Mouse (Mus musculus): ENCODE data around the gene Ckap5. TPM values are rescaled to one million over a fixed set of nuclear protein-coding genes. Genes with fewer than 3 reads are reported as not detected.

Ckap5 gene
- polyA plus RNA-seq, 1 experiment from 2014 or later = 133 TPM

DNA sequence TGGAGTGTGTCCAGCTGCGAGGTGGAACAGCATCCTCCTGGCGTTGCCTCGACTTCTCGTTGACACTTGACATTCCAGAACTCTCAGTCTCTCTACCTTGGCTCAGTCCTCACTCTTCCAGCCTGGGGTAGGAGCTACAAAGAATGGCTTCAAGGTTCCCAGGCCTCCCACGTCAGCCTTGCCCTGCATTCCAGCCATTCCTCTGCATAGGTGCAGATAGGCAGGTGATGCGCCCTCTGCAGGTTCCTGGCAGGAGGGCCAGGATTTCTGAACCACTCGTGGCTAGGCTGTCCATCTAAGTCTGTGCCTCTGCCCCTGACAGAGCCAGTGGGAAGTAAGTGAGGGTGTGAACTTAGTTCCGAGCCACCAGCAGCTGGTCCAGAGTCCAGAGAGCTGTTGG is 130.2 kb downstream of the Ckap5 start:
- H3K27me3 ChIP-seq (replicated peaks; ENCODE audit: control insufficient read depth, insufficient read depth, low read length) = no peaks in the 10 kb centered on the region
- WGBS = 71% methylated on average over 8 of the region's 8 CpGs
- H3K9me3 ChIP-seq (ENCODE audit: control insufficient read depth, low read length) = no peaks in the 10 kb centered on the region
- peaks cover 16% of the 10 kb centered on the region; the same call in 1 of the 2 replicates for H3K36me3 ChIP-seq (ENCODE audit: control insufficient read depth, insufficient read depth)
- no peak for ATAC-seq
- no peak overlapping the region for H3K9ac ChIP-seq (replicated peaks; ENCODE audit: low read depth, low read length)
- no peak overlapping the region for H3K4me2 ChIP-seq (ENCODE audit: low read length)
- H3K4me1 ChIP-seq (replicated peaks; ENCODE audit: control insufficient read depth, insufficient read depth, low read length) = peaks cover 2% of the 10 kb centered on the region
- no peak overlapping the region for H3K4me3 ChIP-seq (replicated peaks; ENCODE audit: low read length)
- no peak overlapping the region for H3K27ac ChIP-seq (ENCODE audit: low read length)

DNA sequence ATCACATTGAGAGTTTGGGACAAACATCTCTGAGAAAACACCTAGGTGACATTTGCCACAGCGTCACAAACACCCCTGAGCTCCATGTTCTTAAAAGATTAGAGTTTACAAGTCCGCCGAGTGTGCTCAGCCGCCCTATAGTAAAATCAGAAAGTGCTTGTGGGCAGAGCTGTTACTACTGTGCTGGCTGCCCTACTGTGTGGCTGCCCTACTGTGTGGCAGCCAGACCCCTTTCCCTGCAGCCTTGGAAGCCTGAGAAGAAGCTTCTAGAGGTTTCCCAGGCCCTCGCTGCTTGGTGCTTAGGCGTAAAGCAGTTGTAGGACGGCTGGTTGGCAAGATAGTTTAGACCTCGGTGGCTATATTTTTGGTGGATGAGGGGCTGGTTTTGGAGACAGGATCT is 133.1 kb downstream of the Ckap5 start:
- Histone ChIP-seq H3K27ac (ENCODE audit: low read length) (no peak overlapping the region), H3K4me1 (replicated peaks; ENCODE audit: control insufficient read depth, insufficient read depth, low read length) (no peaks in the 10 kb centered on the region), H3K4me2 (ENCODE audit: low read length) (no peak overlapping the region), H3K4me3 (replicated peaks; ENCODE audit: low read length) (no peak overlapping the region), H3K27me3 (replicated peaks; ENCODE audit: control insufficient read depth, insufficient read depth, low read length) (no peaks in the 10 kb centered on the region), H3K9me3 (ENCODE audit: control insufficient read depth, low read length) (no peaks in the 10 kb centered on the region), H3K9ac (replicated peaks; ENCODE audit: low read depth, low read length) (no peak overlapping the region), H3K36me3 (ENCODE audit: control insufficient read depth, insufficient read depth) (peaks cover 27% of the 10 kb centered on the region)
- WGBS = 93% methylated on average over 8 of the region's 8 CpGs
- no peak for ATAC-seq

DNA sequence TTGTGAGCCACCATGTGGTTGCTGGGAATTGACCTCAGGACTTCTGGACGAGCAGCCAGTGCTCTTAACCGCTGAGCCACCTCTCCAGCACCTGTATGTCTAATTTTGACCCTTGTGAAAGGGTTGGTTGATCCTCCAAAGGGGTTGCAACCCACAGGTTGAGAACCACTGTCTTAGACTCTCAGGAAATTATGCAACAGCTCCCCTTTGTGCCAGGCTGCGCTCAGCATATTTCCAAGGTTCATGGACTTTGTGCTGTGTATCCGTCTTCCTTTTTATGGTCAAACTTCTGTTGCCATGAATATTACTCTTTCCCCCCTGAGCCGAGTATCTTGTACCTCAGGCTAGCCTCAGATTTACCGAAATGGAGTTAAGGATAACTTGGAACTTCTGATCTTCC is 134.4 kb downstream of the Ckap5 start:
- Histone ChIP-seq H3K4me3 (replicated peaks; ENCODE audit: low read length) (no peak overlapping the region), H3K9me3 (ENCODE audit: control insufficient read depth, low read length) (no peaks in the 10 kb centered on the region), H3K27me3 (replicated peaks; ENCODE audit: control insufficient read depth, insufficient read depth, low read length) (no peaks in the 10 kb centered on the region), H3K4me1 (replicated peaks; ENCODE audit: control insufficient read depth, insufficient read depth, low read length) (no peaks in the 10 kb centered on the region), H3K36me3 (ENCODE audit: control insufficient read depth, insufficient read depth) (peaks cover 23% of the 10 kb centered on the region), H3K4me2 (ENCODE audit: low read length) (no peak overlapping the region), H3K27ac (ENCODE audit: low read length) (no peak overlapping the region), H3K9ac (replicated peaks; ENCODE audit: low read depth, low read length) (no peak overlapping the region)
- no peak for ATAC-seq
- 95% methylated on average over 6 of the region's 6 CpGs for WGBS

DNA sequence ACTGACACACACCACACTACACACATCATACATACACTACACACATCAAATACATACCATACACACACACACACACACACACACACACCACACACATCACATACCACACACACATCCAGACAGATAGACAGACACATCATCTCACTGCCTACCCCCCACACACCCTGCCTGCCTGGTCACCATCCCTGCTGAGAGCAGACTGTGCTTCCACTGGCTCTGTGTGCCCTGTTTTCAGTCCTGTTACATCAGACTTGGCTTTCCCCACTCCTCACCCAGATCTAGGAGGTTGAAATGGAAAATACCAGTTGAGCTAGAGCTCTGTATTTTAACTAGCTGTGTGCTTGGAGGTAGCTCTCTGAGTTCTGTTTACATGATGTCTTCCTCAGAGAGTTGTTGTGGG is 138.2 kb downstream of the Ckap5 start:
- Histone ChIP-seq H3K9me3 (ENCODE audit: control insufficient read depth, low read length) (no peaks in the 10 kb centered on the region), H3K9ac (replicated peaks; ENCODE audit: low read depth, low read length) (no peak overlapping the region), H3K4me2 (ENCODE audit: low read length) (no peak overlapping the region), H3K4me3 (replicated peaks; ENCODE audit: low read length) (no peak overlapping the region), H3K36me3 (ENCODE audit: control insufficient read depth, insufficient read depth) (peaks cover 29% of the 10 kb centered on the region), H3K4me1 (replicated peaks; ENCODE audit: control insufficient read depth, insufficient read depth, low read length) (no peaks in the 10 kb centered on the region), H3K27me3 (replicated peaks; ENCODE audit: control insufficient read depth, insufficient read depth, low read length) (no peaks in the 10 kb centered on the region), H3K27ac (ENCODE audit: low read length) (no peak overlapping the region)
- ATAC-seq = no peak

DNA sequence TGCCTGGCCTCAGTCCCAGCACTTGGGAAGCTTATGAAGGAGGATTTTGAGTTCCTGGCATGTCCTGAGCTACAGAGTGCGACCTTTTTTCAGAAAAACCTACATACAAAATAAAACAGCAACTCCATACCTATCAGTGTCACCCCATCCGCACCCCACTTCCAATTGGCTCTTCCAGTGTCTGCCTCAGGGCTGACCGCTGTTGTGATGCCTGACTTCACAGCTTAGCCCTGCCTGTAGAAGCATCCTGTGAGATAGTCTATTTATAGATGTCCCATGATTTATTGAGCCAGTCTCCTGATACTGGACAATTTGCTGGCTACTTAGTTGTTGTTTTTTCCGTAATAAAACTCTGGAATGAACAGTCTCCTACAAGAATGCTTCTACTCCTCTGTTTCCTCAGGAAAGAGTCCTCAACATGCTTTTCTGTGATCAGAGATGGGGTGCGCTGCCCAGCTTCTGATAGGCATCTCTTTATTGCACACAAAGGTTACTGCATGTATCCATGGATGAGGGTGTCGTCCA is 139.9 kb downstream of the Ckap5 start:
- H3K4me3 ChIP-seq (replicated peaks; ENCODE audit: low read length) = no peak overlapping the region
- no peaks in the 10 kb centered on the region for H3K9me3 ChIP-seq (ENCODE audit: control insufficient read depth, low read length)
- 95% methylated on average over 6 of the region's 6 CpGs for WGBS
- ATAC-seq = no peak
- H3K27ac ChIP-seq (ENCODE audit: low read length) = no peak overlapping the region
- H3K4me1 ChIP-seq (replicated peaks; ENCODE audit: control insufficient read depth, insufficient read depth, low read length) = no peaks in the 10 kb centered on the region
- no peak overlapping the region for H3K9ac ChIP-seq (replicated peaks; ENCODE audit: low read depth, low read length)
- no peaks in the 10 kb centered on the region for H3K27me3 ChIP-seq (replicated peaks; ENCODE audit: control insufficient read depth, insufficient read depth, low read length)
- H3K4me2 ChIP-seq (ENCODE audit: low read length) = no peak overlapping the region
- H3K36me3 ChIP-seq (ENCODE audit: control insufficient read depth, insufficient read depth) = peaks cover 29% of the 10 kb centered on the region

DNA sequence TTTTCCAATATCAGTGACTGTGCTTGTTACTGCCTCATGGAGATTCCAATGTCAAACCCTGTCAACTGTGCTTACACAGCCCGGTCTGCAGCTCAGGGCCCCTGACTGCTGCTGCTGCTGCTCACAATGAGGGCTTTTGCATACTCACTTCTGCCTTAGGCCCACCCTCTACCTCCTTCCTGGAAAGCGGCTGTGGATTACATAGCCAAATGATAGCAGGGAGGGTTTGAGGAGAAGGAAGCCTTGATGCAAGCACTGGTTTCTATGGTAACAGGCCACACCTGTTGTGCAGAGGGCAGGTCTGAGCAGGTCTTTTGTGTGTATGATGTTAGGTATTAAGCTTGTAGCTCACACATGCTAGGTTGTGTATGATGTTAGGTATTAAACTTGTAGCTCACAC is 141.2 kb downstream of the Ckap5 start:
- Histone ChIP-seq H3K4me3 (replicated peaks; ENCODE audit: low read length) (no peak overlapping the region), H3K9ac (replicated peaks; ENCODE audit: low read depth, low read length) (no peak overlapping the region), H3K27ac (ENCODE audit: low read length) (no peak overlapping the region), H3K36me3 (ENCODE audit: control insufficient read depth, insufficient read depth) (peaks cover 29% of the 10 kb centered on the region), H3K9me3 (ENCODE audit: control insufficient read depth, low read length) (no peaks in the 10 kb centered on the region), H3K4me2 (ENCODE audit: low read length) (no peak overlapping the region), H3K4me1 (replicated peaks; ENCODE audit: control insufficient read depth, insufficient read depth, low read length) (no peaks in the 10 kb centered on the region), H3K27me3 (replicated peaks; ENCODE audit: control insufficient read depth, insufficient read depth, low read length) (no peaks in the 10 kb centered on the region)
- WGBS = 65% methylated on average over 2 of the region's 2 CpGs
- no peak for ATAC-seq

DNA sequence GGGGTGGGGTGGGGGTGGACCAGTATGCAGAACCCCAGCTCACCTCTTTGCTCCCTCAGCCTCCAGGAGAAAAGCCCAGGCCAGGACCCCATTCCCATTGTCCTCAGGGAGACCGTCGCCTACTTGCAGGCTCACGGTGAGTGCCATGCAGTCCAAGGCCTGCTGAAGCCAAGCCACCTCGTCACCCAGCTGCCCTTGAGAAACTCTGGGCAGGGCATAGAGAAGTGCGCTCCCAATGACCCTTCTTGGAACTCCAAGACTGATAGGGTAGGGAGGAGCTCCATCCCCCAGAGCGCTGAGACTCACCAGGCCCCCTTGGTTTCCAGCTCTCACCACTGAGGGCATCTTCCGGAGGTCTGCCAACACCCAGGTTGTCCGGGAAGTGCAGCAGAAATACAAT is 142.8 kb downstream of the Ckap5 start:
- no peaks in the 10 kb centered on the region for H3K27me3 ChIP-seq (replicated peaks; ENCODE audit: control insufficient read depth, insufficient read depth, low read length)
- no peak overlapping the region for H3K4me3 ChIP-seq (replicated peaks; ENCODE audit: low read length)
- H3K36me3 ChIP-seq (ENCODE audit: control insufficient read depth, insufficient read depth) = peaks cover 23% of the 10 kb centered on the region
- H3K9me3 ChIP-seq (ENCODE audit: control insufficient read depth, low read length) = no peaks in the 10 kb centered on the region
- H3K4me2 ChIP-seq (ENCODE audit: low read length) = no peak overlapping the region
- H3K9ac ChIP-seq (replicated peaks; ENCODE audit: low read depth, low read length) = no peak overlapping the region
- no peak for ATAC-seq
- 92% methylated on average over 8 of the region's 8 CpGs for WGBS
- H3K4me1 ChIP-seq (replicated peaks; ENCODE audit: control insufficient read depth, insufficient read depth, low read length) = no peaks in the 10 kb centered on the region
- H3K27ac ChIP-seq (ENCODE audit: low read length) = no peak overlapping the region

DNA sequence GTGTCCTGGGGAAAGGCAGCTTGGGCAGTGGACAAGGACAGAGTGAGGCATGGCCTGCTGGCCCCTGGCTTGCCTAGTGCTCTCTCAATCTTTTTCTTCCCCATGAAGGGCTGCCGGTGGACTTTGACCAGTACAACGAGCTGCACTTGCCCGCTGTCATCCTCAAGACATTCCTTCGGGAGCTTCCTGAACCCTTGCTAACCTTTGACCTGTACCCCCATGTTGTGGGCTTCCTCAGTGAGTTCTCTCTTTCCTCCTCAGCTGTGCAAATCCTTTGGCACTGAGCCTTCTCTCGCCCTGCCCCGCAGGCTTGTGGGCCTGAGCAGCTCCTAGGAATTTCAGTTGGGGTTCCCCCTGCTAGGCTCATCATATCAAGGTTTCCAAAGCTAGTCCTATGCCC is 143.5 kb downstream of the Ckap5 start:
- no peak overlapping the region for H3K9ac ChIP-seq (replicated peaks; ENCODE audit: low read depth, low read length)
- no peak for ATAC-seq
- no peak overlapping the region for H3K27ac ChIP-seq (ENCODE audit: low read length)
- WGBS = 96% methylated on average over 6 of the region's 6 CpGs
- no peaks in the 10 kb centered on the region for H3K4me1 ChIP-seq (replicated peaks; ENCODE audit: control insufficient read depth, insufficient read depth, low read length)
- no peak overlapping the region for H3K4me3 ChIP-seq (replicated peaks; ENCODE audit: low read length)
- no peak overlapping the region for H3K4me2 ChIP-seq (ENCODE audit: low read length)
- no peaks in the 10 kb centered on the region for H3K27me3 ChIP-seq (replicated peaks; ENCODE audit: control insufficient read depth, insufficient read depth, low read length)
- H3K36me3 ChIP-seq (ENCODE audit: control insufficient read depth, insufficient read depth) = peaks cover 21% of the 10 kb centered on the region
- H3K9me3 ChIP-seq (ENCODE audit: control insufficient read depth, low read length) = no peaks in the 10 kb centered on the region
